Mouse (Mus musculus): ENCODE results near the gene Ggta1. TPM values are rescaled to one million over a fixed set of nuclear protein-coding genes. Genes with fewer than 3 reads are reported as not detected.

The Ggta1 gene
- total RNA-seq (2022), result 10 to 100 TPM in 2 of 4 experiments, 1 to 10 TPM in 2; 2.6 to 16.0 (median 6.7) TPM

DNA sequence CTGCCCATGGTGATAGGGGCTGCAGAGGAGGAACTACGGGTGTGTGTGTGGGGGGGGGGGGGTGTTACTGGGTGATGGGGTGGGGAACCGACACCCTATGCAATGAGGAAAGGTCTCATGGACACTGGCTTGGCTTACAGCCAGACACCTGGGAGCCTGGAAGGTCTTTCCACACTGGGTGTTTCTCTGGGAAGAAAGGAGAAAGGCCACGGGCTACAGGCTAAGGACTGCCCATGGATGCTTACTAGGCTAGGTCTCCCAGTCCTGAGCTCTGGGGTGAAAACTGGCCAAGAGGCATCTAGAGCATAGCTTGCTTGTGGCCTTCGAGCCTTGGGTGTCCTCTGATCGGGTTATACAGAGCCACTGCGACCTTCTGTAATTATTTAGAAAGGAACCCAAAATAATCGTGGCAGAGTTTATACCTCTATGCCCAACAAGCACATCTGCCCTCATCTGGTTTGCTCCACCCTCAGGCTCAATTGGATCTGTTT is at the start of gene Ggta1:
Ggta1 (minus strand) TSS at position 441 of the 491 bp plus-strand sequence.
- DNase-seq (ENCODE audit: low spot score in 2 of 2), result no peak

DNA sequence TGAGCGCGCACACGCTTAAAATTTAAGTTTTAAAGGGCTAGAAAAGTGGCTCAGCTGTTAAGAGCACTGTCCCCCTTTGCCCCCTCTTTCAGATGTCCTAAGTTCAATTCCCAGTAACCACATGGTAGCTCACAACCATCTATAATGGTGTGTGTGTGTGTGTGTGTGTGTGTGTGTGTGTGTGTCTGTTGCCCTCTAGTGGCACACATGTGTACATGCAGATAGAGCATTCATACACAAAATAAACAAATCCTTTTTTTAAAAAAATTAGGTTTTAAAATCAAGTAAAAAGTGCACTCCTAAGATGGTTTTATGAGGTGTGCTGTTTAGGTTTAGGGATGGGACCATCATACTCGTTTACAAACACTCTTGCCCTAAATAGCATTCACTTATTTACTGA is 49.2 kb upstream of the Ggta1 start:
- no peak for DNase-seq (ENCODE audit: low spot score in 2 of 2)

DNA sequence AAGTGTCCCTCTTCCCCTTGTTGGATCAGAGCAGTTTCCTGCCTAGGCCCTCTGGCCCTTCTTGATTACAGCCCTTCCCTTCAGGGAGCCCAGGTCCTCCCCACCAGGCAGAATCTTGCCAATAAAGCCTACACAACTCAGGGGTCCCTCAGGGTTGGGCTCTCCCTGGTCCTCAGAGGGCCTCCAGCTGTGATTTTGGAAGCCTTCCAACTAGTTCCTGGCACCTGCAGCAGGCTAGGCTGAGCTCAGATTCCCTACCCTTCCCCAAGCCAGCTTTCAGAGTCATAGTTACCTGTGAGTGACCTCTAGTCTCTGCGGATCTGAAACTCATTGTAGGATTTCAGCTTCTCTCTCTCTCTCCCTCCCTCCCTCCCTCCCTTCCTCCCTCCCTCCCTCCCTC is 47.9 kb upstream of the Ggta1 start:
- no peak for DNase-seq (ENCODE audit: low spot score in 2 of 2)

DNA sequence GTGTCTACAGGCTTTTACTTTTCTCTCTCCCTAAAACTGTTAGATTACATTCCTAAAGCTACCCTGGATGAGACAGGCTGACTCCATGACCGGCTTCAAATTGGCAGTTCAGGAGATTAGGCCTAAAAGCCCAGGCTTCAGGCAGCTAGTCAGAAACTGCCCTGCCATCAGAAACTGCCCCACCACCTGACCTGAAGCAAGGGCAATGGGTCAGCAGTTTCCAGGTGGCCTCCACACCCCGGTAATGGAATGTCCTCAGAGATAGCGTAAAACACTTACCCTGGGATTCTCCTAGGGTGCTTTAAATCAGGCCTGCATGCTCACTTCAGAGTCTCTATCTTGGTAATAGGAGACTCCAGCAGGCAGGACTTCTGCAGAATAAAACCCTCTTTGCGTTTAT is 46.9 kb upstream of the Ggta1 start:
- DNase-seq (ENCODE audit: low spot score in 2 of 2), result no peak

- no peak for DNase-seq (ENCODE audit: low spot score in 2 of 2)
Measured at GRCm38 (mm10) chr2:35509343-35509667, 46.3 kb upstream of the Ggta1 start.

GRCm38 (mm10) chr2:35508597-35509342 is 45.7 kb upstream of the Ggta1 start:
- DNase-seq (ENCODE audit: low spot score in 2 of 2), result peak; percentile 42 to 45

DNA sequence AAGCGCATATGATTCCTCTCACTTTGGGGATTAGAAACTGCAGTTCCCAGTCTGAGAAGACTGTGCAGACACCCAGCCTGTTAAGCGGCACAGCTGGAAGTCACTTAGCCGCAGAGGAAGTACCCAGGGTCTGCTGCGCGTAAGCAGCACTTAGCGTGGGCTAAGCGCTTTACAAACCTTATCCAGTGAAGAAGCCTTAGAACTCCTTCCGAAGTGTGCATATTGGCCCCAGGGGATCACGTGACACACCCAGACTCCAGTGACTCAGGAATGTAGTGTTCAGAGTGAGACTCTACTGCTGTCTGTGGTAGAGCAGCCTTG is 44.1 kb upstream of the Ggta1 start:
- peak in 1 of 2 experiments; percentile 31 for DNase-seq (ENCODE audit: low spot score in 2 of 2)

GRCm38 (mm10) chr2:35506311-35507190 is 43.5 kb upstream of the Ggta1 start:
- DNase-seq (ENCODE audit: low spot score in 2 of 2), result peak; percentile 46 to 51

- no peak for DNase-seq (ENCODE audit: low spot score in 2 of 2)
Measured at GRCm38 (mm10) chr2:35505519-35506286, 42.7 kb upstream of the Ggta1 start.

DNA sequence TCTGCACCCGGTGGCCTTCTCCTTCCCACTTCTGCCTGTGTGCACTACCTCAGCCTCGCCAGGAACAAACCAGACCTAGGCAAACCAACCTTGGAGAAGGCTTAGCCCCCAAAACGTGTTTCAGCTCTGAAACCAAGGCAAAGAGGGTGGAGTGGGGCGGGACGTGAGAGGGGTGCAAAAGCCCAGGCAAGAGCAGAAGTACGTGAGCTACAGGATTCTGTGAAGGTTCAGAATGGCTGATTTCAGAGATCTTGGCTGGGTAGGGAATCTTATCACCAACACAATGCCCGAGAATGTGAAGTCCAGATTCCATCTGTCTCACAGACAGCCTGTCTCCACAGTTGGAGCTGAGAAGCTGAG is 41.4 kb upstream of the Ggta1 start:
- no peak for DNase-seq (ENCODE audit: low spot score in 2 of 2)

- DNase-seq (ENCODE audit: low spot score in 2 of 2), result no peak
Measured at GRCm38 (mm10) chr2:35503723-35504416, 40.8 kb upstream of the Ggta1 start.

DNA sequence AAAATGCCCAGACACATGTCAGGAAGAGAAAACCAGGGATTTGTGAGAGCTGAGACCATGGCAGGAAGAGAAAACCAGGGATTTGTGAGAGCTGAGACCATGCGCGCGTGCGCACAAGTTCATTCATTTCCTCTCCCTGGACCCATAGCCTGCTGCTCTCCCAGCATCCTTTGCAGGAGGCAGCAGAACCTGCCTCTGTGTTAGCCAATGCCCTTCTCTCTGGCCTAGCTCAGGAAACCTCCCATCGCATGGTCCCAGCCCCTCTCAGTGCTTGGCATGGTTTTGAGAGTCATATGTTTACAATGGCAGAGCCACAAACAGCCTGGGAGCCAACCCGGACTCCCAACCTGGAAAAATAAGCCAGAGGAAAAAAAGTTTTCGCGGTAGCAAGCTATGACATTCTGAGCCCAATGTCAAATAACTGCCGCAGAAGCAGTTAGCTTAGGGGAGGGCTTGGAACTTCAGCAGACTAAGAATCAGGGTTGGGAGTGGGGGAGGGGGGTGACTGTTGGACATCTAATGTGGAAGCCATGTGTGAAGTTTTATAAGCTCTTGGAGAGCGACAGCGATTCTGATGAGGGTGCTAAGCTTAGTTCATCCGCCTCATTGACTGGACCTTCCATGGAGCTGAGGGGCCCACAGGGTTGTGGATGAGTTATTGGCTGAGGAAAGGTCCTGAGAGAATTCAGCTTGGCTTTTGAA is 40.1 kb upstream of the Ggta1 start:
- DNase-seq (ENCODE audit: low spot score in 2 of 2), result no peak

DNA sequence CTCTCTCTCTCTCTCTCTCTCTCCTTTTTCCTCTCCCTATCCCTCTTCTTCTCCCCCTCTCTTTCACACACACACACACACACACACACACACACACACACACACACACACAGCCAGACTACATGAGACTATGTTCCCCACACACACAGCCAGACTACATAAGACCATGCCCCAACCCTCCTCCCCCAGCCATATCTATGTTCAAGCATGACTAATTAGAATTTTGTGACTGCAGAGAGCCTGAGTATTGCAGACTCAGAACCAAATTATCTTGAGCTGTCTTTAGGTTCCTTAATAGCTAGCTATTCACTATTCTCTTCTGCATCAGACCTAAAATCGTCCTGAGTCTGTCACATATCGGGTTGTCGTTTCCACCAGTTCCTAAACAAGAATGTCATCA is 39.5 kb upstream of the Ggta1 start:
- no peak for DNase-seq (ENCODE audit: low spot score in 2 of 2)

DNA sequence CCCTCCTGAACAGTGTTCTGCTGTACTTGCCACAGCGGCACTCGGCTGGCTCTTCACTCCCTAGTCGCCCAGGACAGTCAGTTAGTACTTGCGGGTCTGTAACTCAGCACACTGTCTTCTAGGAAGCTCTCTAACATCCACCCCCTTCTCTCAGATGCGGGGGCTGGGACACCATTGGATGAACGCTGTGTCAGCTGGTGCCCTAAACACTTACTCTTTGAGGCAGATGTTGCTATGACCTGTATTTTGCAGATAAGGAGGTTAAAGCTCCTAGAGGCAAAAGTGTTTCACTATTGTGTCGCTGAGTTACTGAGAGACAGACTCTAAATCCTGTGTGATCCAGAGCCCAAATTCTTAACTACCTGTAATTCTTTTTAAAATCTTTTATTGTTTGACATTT is 36.4 kb upstream of the Ggta1 start:
- no peak for DNase-seq (ENCODE audit: low spot score in 2 of 2)

DNA sequence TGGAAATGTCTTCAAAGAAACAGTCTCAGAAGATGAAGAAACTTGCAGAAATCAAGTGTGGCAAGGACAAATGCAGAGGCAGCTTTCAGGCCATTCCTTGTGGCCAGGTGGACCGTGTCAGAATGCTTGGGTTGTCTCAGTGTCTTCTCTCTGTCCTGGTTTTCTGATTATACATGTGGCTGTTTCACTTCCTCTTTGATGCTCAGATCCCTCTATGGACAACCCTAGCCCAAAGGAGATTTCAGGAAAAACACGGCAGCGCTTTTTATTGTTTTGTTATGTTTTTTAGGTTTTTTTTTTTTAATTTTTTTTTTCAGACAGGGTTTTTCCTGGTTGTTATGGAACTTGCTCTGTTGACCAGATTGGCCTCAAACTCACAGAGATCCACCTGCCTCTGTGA is 35.9 kb upstream of the Ggta1 start:
- DNase-seq (ENCODE audit: low spot score in 2 of 2), result no peak

GRCm38 (mm10) chr2:35497662-35498196 is 34.7 kb upstream of the Ggta1 start:
- no peak for DNase-seq (ENCODE audit: low spot score in 2 of 2)

- no peak for DNase-seq (ENCODE audit: low spot score in 2 of 2)
Measured at GRCm38 (mm10) chr2:35496279-35497013, 33.4 kb upstream of the Ggta1 start.

DNA sequence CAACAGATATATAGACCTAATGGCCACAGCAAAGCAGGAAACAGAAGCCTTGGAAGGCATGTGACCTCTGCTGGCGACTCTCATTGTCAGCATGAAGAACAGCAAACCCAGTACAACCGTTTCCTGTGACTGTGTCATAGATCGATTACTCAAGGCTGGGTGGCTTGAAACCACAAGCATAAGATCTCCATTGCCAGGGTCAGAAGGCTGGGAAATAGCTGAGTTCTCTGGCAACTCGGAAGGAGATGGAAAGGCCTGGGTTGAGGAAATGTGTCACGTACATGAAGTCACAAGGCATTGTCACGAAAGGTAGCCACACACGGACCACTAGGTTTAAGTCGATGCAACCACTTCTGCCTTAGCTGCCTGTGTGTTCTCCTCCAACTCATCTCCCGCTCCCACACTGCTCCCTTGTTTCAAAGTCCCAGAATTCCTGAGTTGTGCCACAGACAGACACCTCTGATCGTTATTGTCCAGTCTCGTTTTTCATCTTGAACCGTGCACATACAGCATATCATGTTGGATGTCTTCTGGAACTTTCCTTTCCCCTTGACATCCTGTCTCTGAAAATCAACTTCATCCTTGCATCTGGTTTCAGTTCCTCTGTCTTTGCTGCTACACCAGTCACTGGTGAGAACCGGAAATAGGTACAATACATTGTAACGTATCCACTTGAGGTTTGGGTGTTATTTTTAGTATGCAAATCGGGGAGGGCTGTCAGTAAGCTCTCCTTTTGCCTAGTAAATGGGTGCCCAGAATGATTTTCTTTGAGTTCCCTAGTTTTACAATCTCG is 32.7 kb upstream of the Ggta1 start:
- DNase-seq (ENCODE audit: low spot score in 2 of 2), result no peak

DNA sequence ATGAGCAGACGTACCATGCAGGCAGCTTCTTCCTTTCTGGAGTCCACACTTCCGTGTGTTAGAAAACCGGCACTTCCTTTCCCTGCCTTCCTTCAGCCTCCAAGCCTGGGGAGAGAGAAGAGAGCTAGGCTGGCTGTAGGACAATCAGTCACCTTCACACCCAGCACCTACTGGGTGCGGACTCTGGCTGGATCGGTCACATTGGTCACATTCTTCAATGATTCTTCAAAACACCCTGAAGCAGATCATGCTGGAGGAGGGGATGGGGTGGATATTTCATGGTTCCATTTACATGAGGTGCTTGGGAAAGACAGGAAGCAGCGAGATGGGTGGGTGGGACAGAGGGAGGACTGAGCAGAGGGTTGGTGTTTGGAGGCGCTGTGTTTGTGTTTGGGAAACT is 30.5 kb upstream of the Ggta1 start:
- DNase-seq (ENCODE audit: low spot score in 2 of 2), result no peak
